Mouse (Mus musculus) heart, adult 2 months (tissue): ENCODE measurements around the gene Rai1. TPM values are rescaled to one million over a fixed set of nuclear protein-coding genes. Genes with fewer than 3 reads are reported as not detected.

Experiments
- DNase-seq, 2 experiments: peaks; one replicate each; pipeline ENCODE4 v3.0.0; 2021
- H3K27ac ChIP-seq: fragments of 200-600 bp; 2 replicates; pipeline ENCODE4 v1.8.1; 2022
- H3K27me3 ChIP-seq: fragments of 200-500 bp; 2 replicates; pipeline ENCODE4 v1.6.1; 2012; ENCODE audit warnings: mild to moderate bottlenecking, low read length, inconsistent platforms, mixed read lengths; ENCODE audit not compliant: control insufficient read depth, insufficient read depth
- H3K36me3 ChIP-seq: fragments of 200-500 bp; 2 replicates; pipeline ENCODE4 v1.6.1; 2012; ENCODE audit warnings: low read length, inconsistent platforms; ENCODE audit not compliant: control insufficient read depth, insufficient read depth
- H3K4me1 ChIP-seq: fragments of 200-500 bp; 2 replicates; pipeline ENCODE4 v1.6.1; 2011; ENCODE audit warnings: low read length; ENCODE audit not compliant: control insufficient read depth, insufficient read depth
- H3K4me3 ChIP-seq: fragments of 200-600 bp; 2 replicates; pipeline ENCODE4 v1.8.1; 2022
- H3K79me2 ChIP-seq: fragments of 200-500 bp; replicated peaks from 2 replicates; pipeline ENCODE4 v1.6.1; 2012; ENCODE audit warnings: mild to moderate bottlenecking, inconsistent platforms, low read length, moderate library complexity, mixed read lengths; ENCODE audit not compliant: control insufficient read depth, insufficient read depth
- H3K9ac ChIP-seq: fragments of 200-500 bp; 2 replicates; pipeline ENCODE4 v1.6.1; 2012; ENCODE audit warnings: low read depth, mild to moderate bottlenecking, control low read depth, inconsistent platforms, low read length, mixed read lengths
- CTCF ChIP-seq: fragments of 200-600 bp; IDR thresholded peaks from 2 replicates; pipeline ENCODE4 v1.8.1; 2022; ENCODE audit warnings: antibody characterized with exemption, mild to moderate bottlenecking, moderate library complexity
- EP300 ChIP-seq: fragments of 200-500 bp; IDR thresholded peaks from 2 replicates; pipeline ENCODE4 v1.6.1; 2011; ENCODE audit warnings: low read depth, low read length, control low read depth; ENCODE audit not compliant: insufficient read depth
- POLR2A ChIP-seq: fragments of 200-500 bp; IDR thresholded peaks from 2 replicates; pipeline ENCODE4 v1.6.1; 2011; ENCODE audit warnings: mild to moderate bottlenecking, low read depth, low read length, control low read depth; ENCODE audit not compliant: insufficient read depth
- WGBS: fragments of 180-500 bp; shearing (Covaris S2); methylation state at CpG from one replicate; pipeline ENCODE4 v1.1.7; 2018; 5-methylcytosine and 5-hydroxymethylcytosine counted together
- intact Hi-C: fragments of 180-260 bp; cut with DNase I; formaldehyde crosslinking; loops from one replicate; pipeline ENCODE4 v1.15.1; 2025
- polyA plus RNA-seq: library from polyadenylated mRNA; depleted of rRNA; stranded (reverse); fragments of >200 nt; gene quantifications from 2 replicates; pipeline ENCODE4 v1.2.3, GENCODE M21; 2012
- total RNA-seq, 2 experiments: library from RNA; stranded (reverse); gene quantifications; 2 replicates each; pipeline ENCODE4 v1.2.3; 2021

Gene Rai1
- total and polyA plus RNA-seq, 3 experiments, result 20.0 to 26.5 (median 21.8) TPM

DNA sequence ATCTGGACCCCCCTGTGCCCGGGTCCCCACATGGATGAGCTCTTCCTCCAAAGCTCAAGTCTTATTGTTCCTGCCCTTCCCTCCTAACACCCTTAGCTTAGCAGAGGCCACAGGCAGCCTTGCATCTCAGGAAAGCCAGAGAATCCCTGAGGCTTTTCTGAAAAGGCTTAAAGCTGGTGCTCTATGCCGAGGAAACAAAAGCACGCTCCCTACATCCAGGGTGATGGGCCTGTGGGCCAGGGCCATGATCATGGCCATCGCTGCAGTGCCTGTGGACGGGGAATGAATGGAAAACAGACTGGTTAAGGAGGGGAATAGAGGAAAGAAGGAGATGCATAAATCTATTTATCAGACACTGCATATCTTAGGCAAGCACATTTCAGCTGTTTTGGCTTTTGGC is 50.9 kb downstream of the Rai1 start:
- Histone ChIP-seq H3K27ac (no peak overlapping the region), H3K4me3 (no peak overlapping the region), H3K9ac (no peak overlapping the region), H3K79me2 (0 out of 2 replicates have a peak, but pooled peaks cover 3% of the 10 kb centered on the region), H3K27me3 (no peaks in the 10 kb centered on the region), H3K4me1 (peaks cover 3% of the 10 kb centered on the region; the same call in 1 of the 2 replicates), H3K36me3 (no peaks in the 10 kb centered on the region)
- 91% methylated on average over 5 of the region's 5 CpGs for WGBS
- DNase-seq, result no peak
- TF ChIP-seq CTCF (no peak), EP300 (no peak), POLR2A (no peak)
- intact Hi-C loops, result no loop called here

DNA sequence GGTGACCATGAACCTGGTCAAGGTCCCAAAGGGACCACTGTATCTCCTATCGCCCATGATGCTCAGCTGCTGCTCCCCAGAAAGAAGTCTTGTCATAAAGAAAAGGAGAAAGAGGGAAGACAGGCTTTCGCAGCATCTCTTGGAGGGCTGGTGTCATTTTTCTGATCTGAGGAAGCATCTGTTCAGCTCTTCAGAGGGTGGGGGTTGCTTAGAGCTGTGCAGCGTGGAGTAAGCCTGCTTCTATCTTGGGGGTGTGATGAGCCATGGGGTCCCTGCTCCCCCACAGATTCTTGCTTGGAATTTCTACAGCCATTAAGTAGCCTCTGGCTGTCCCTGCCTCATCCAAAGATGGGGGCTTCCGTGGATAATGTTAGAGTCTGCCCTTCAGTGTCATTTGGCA is 53.5 kb downstream of the Rai1 start:
- Histone ChIP-seq H3K79me2 (0 out of 2 replicates have a peak, but pooled peaks cover 3% of the 10 kb centered on the region), H3K4me1 (peaks cover 5% of the 10 kb centered on the region; the same call in 1 of the 2 replicates), H3K9ac (no peak overlapping the region), H3K27ac (no peak overlapping the region), H3K36me3 (no peaks in the 10 kb centered on the region), H3K4me3 (no peak overlapping the region), H3K27me3 (no peaks in the 10 kb centered on the region)
- DNase-seq, result no peak
- intact Hi-C loops, result no loop called here
- WGBS, result 72% methylated on average over 4 of the region's 4 CpGs
- TF ChIP-seq EP300 (no peak), POLR2A (no peak), CTCF (no peak)

DNA sequence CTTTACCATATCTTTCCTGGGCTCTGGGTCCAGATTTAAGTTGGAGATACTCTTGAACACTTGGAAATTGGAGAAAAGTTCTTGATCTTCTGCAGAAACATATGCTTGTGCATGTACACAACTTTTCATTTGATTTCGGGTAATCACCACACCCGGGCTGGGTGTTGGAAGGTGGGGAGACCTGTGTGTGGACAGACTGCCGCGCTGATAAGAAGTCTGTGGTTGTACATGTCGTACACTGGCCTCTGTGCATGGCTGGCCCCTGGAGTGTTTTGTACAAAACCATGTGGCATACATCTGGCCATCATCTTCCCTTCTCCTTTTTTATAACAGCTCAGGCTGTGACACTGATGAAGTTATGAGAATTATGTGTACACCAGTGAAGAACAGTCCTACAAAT is 55.1 kb downstream of the Rai1 start:
- H3K4me1 ChIP-seq, result peaks cover 11% of the 10 kb centered on the region
- 80% methylated on average over 5 of the region's 5 CpGs for WGBS

DNA sequence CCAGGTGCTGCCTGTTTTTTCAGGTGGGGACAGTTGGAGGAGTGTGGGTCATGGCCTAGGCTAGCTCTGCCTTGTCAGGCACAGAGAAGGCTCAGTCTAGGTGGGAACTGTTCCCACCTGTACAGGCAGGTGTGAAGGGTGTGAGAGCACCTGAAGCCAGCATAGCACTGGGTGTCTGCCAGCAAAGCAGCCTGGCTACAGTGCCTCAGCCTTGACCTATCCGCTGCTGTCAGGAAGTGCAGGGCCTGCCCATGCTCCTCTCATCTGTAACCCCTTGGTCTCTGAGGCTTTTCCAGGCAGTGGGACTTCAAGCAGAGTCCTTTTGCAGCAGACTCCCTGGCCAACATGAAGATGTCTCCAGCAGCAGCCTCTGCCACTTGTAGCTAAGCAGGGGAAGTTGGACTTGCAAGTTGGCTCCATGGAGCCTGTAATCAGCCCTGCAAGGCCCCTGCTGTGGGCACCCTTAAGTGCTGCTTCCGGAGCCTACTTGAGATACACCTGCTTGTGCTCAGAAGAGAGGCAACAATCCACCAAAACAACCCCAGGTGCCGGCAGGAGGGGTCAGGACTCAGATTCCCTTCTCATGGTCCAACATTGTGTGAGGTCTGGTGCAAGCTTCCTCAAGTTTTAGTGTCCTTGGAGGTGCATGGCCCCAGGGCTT is 55.8 kb downstream of the Rai1 start:
- Histone ChIP-seq H3K79me2 (0 out of 2 replicates have a peak, but pooled peaks cover 3% of the 10 kb centered on the region), H3K27me3 (no peaks in the 10 kb centered on the region), H3K4me1 (peaks cover 14% of the 10 kb centered on the region), H3K9ac (no peak overlapping the region), H3K27ac (no peak overlapping the region), H3K36me3 (no peaks in the 10 kb centered on the region; the same call in 1 of the 2 replicates), H3K4me3 (no peak overlapping the region)
- TF ChIP-seq EP300 (no peak), CTCF (no peak), POLR2A (no peak)
- intact Hi-C loops, result no loop called here
- no peak for DNase-seq
- WGBS, result 53% methylated on average over 3 of the region's 3 CpGs

More for the DNA sequence above, 55.1 kb downstream of the Rai1 start:
- Histone ChIP-seq H3K27me3 (no peaks in the 10 kb centered on the region), H3K27ac (no peak overlapping the region), H3K36me3 (no peaks in the 10 kb centered on the region; the same call in 1 of the 2 replicates), H3K9ac (no peak overlapping the region), H3K79me2 (0 out of 2 replicates have a peak, but pooled peaks cover 3% of the 10 kb centered on the region), H3K4me3 (no peak overlapping the region)
- TF ChIP-seq CTCF, result no peak
- no peak for TF ChIP-seq EP300
- TF ChIP-seq POLR2A, result no peak
- no peak for DNase-seq
- intact Hi-C loops, result no loop called here

DNA sequence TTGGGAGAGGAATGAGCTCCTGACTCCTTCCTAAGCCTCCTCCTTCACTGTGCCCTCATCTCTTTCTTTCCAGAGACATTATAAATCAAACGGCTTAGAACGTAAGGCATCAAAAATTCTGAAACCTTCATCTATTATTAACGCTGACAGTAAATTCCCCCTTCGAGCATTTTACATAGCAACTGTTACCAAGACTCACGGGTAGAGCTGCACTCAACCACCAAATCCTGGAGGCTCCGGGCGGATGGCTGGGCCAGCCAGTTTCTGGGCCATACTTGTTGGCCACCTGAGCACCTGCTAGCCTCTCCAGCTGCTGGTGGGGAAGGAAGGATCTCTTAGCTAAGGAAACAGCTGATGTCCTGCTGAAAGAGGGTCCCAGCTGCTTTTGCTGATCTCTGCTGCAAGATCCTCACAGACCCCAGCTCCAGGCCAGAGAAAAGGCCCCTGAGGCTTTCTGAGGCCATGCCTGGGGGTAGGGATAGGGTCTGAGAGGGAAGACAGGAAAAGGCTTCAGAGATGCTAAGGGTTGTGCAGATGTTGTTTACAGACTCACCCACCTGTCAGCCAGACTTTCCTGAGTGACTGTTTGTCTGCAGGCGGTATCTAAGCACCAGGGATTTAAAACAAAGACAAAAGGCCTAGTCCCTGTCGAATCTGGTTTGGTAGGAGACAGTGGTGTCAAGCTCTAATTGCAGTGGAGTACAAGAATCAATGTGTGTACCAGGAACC is 56.5 kb downstream of the Rai1 start:
- no peaks in the 10 kb centered on the region; the same call in 1 of the 2 replicates for H3K36me3 ChIP-seq
- no peaks in the 10 kb centered on the region for H3K27me3 ChIP-seq
- TF ChIP-seq EP300, result no peak
- TF ChIP-seq CTCF, result no peak
- no peak for TF ChIP-seq POLR2A
- 81% methylated on average over 9 of the region's 9 CpGs for WGBS
- intact Hi-C loops, result no loop called here
- no peak overlapping the region for H3K27ac ChIP-seq
- no peak overlapping the region for H3K4me3 ChIP-seq
- DNase-seq, result no peak
- no peak overlapping the region for H3K9ac ChIP-seq
- H3K4me1 ChIP-seq, result peaks cover 14% of the 10 kb centered on the region
- 0 out of 2 replicates have a peak, but pooled peaks cover 2% of the 10 kb centered on the region for H3K79me2 ChIP-seq

DNA sequence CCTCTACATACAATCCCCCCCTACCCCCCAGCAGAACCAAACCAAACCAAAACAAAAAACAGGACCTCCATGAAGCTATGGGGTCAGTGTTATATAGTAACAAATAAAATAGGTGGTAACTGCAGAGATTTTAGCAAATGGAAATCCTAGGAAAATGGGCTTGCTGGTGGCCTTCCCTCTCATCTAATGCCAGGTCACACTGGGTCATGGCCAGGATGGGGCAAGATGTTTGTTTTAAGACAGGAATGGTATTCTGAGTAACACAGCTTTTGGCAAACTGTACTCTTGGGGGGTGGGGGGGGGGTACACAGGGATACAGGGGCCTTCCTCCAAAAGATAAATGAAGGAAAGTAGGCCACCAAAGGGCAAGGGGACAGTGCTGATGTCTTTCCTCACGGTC is 57.7 kb downstream of the Rai1 start:
- Histone ChIP-seq H3K27me3 (no peaks in the 10 kb centered on the region), H3K36me3 (no peaks in the 10 kb centered on the region; the same call in 1 of the 2 replicates), H3K4me3 (no peak overlapping the region), H3K4me1 (peaks cover 14% of the 10 kb centered on the region), H3K79me2 (peaks cover 4% of the 10 kb centered on the region; the same call in 1 of the 2 replicates), H3K27ac (no peak overlapping the region), H3K9ac (no peak overlapping the region)
- WGBS, result 46% methylated on average over 1 of the region's 1 CpGs
- no peak for DNase-seq
- intact Hi-C loops, result no loop called here
- TF ChIP-seq CTCF (no peak), POLR2A (no peak)
